Mouse (Mus musculus) liver, embryonic 11.5 days (tissue): ENCODE data around the gene Col15a1. TPM values are rescaled to one million over a fixed set of nuclear protein-coding genes. Genes with fewer than 3 reads are reported as not detected.

Source experiments
- ATAC-seq: fragments of 200-750 bp; cut with Nextera tagmentation; replicated peaks from 2 replicates; pipeline ENCODE4 v1.8.0; 2017; ENCODE audit warnings: moderate number of reproducible peaks, mild to moderate bottlenecking, moderate TSS enrichment, moderate library complexity; ENCODE audit not compliant: low FRiP score
- DNase-seq: peaks from one replicate; pipeline ENCODE4 v3.0.0-alpha.2; 2017; ENCODE audit warnings: low spot score
- H3K27ac ChIP-seq: fragments of 300-500 bp; sonication (generic); 2 replicates; pipeline ENCODE4 v1.5.1; 2014; ENCODE audit warnings: mild to moderate bottlenecking, low read depth, low read length, control low read depth
- H3K27me3 ChIP-seq: fragments of 300-500 bp; sonication (generic); replicated peaks from 2 replicates; pipeline ENCODE4 v1.6.1; 2014; ENCODE audit warnings: low read length, mixed read lengths; ENCODE audit not compliant: control insufficient read depth, insufficient read depth
- H3K36me3 ChIP-seq: fragments of 300-500 bp; sonication (generic); 2 replicates; pipeline ENCODE4 v1.6.1; 2014; ENCODE audit warnings: mild to moderate bottlenecking, low read length, moderate library complexity, mixed read lengths; ENCODE audit not compliant: control insufficient read depth, insufficient read depth
- H3K4me1 ChIP-seq: fragments of 300-500 bp; sonication (generic); replicated peaks from 2 replicates; pipeline ENCODE4 v1.6.1; 2014; ENCODE audit warnings: low read length, mixed read lengths; ENCODE audit not compliant: control insufficient read depth, insufficient read depth
- H3K4me2 ChIP-seq: fragments of 300-500 bp; sonication (generic); 2 replicates; pipeline ENCODE4 v1.6.1; 2014; ENCODE audit warnings: mild to moderate bottlenecking, control low read depth, moderate library complexity
- H3K4me3 ChIP-seq: fragments of 300-500 bp; sonication (generic); 2 replicates; pipeline ENCODE4 v1.5.1; 2014; ENCODE audit warnings: low read depth, low read length, control low read depth
- H3K9ac ChIP-seq: fragments of 300-500 bp; sonication (generic); 2 replicates; pipeline ENCODE4 v1.6.1; 2014; ENCODE audit warnings: low read depth, low read length, control low read depth
- H3K9me3 ChIP-seq: fragments of 300-500 bp; sonication (generic); 2 replicates; pipeline ENCODE4 v1.6.1; 2016; ENCODE audit warnings: low read length, inconsistent platforms, mixed read lengths; ENCODE audit not compliant: control insufficient read depth
- WGBS: fragments of 180-500 bp; shearing (Covaris S2); extraction: QIAGEN DNeasy Blood & Tissue Kit; methylation state at CpG from one replicate; pipeline ENCODE4 v1.1.7; 2014; 5-methylcytosine and 5-hydroxymethylcytosine counted together
- polyA plus RNA-seq: library from polyadenylated mRNA; unstranded; fragments of >200 nt; fragmentation: Nextera tagmentation; extraction: Ambion mirVana; gene quantifications from 2 replicates; pipeline ENCODE4 v1.2.1, GENCODE M21; 2014

Gene Col15a1
- polyA plus RNA-seq, 1 experiment from 2014 or later, result 1.2 TPM

- ATAC-seq, result 0 out of 2 replicates have a peak, but pooled peaks have one; percentile 31
- Histone ChIP-seq H3K4me3 (no peak overlapping the region), H3K4me2 (no peak overlapping the region), H3K36me3 (no peaks in the 10 kb centered on the region), H3K27me3 (no peaks in the 10 kb centered on the region), H3K4me1 (peaks cover 7% of the 10 kb centered on the region), H3K9ac (no peak overlapping the region), H3K27ac (no peak overlapping the region), H3K9me3 (no peaks in the 10 kb centered on the region)
- 39% methylated on average over 1 of the region's 1 CpGs for WGBS
- no peak for DNase-seq
Observed at GRCm38 (mm10) chr4:47324206-47324605, 116.2 kb downstream of the Col15a1 start.

GRCm38 (mm10) chr4:47327782-47328181 lies 119.8 kb downstream of the Col15a1 start:
- H3K27ac ChIP-seq, result no peak overlapping the region
- H3K4me2 ChIP-seq, result no peak overlapping the region
- no peaks in the 10 kb centered on the region for H3K36me3 ChIP-seq
- no peak for ATAC-seq
- DNase-seq, result no peak
- no peaks in the 10 kb centered on the region for H3K27me3 ChIP-seq
- peaks cover 7% of the 10 kb centered on the region; the same call in 1 of the 2 replicates for H3K4me1 ChIP-seq
- WGBS, result 71% methylated on average over 3 of the region's 3 CpGs
- H3K4me3 ChIP-seq, result no peak overlapping the region
- H3K9ac ChIP-seq, result no peak overlapping the region
- no peaks in the 10 kb centered on the region for H3K9me3 ChIP-seq

GRCm38 (mm10) chr4:47329285-47329684 lies 121.3 kb downstream of the Col15a1 start:
- Histone ChIP-seq H3K4me1 (0 out of 2 replicates have a peak, but pooled peaks cover 2% of the 10 kb centered on the region), H3K4me2 (no peak overlapping the region), H3K27me3 (no peaks in the 10 kb centered on the region), H3K9me3 (no peaks in the 10 kb centered on the region), H3K4me3 (no peak overlapping the region), H3K9ac (no peak overlapping the region), H3K36me3 (no peaks in the 10 kb centered on the region), H3K27ac (no peak overlapping the region)
- 28% methylated on average over 1 of the region's 1 CpGs for WGBS
- ATAC-seq (no peak), DNase-seq (no peak)

GRCm38 (mm10) chr4:47330378-47331052 lies 122.6 kb downstream of the Col15a1 start:
- DNase-seq, result no peak
- 86% methylated on average over 13 of the region's 13 CpGs for WGBS
- Histone ChIP-seq H3K4me1 (no peaks in the 10 kb centered on the region), H3K4me2 (no peak overlapping the region), H3K4me3 (no peak overlapping the region), H3K36me3 (no peaks in the 10 kb centered on the region), H3K27me3 (no peaks in the 10 kb centered on the region), H3K9me3 (no peaks in the 10 kb centered on the region), H3K9ac (no peak overlapping the region), H3K27ac (no peak overlapping the region)
- no peak for ATAC-seq

GRCm38 (mm10) chr4:47332812-47333343 lies 124.9 kb downstream of the Col15a1 start:
- Histone ChIP-seq H3K9me3 (no peaks in the 10 kb centered on the region), H3K4me2 (no peak overlapping the region), H3K27me3 (no peaks in the 10 kb centered on the region), H3K27ac (no peak overlapping the region), H3K4me3 (no peak overlapping the region), H3K36me3 (no peaks in the 10 kb centered on the region), H3K9ac (no peak overlapping the region), H3K4me1 (no peaks in the 10 kb centered on the region)
- DNase-seq, result no peak
- ATAC-seq, result no peak
- WGBS, result 81% methylated on average over 6 of the region's 6 CpGs

- Histone ChIP-seq H3K9me3 (no peaks in the 10 kb centered on the region), H3K4me2 (no peak overlapping the region), H3K9ac (no peak overlapping the region), H3K4me1 (no peaks in the 10 kb centered on the region), H3K4me3 (no peak overlapping the region), H3K27me3 (no peaks in the 10 kb centered on the region), H3K27ac (no peak overlapping the region), H3K36me3 (no peaks in the 10 kb centered on the region)
- 90% methylated on average over 3 of the region's 3 CpGs for WGBS
- ATAC-seq (no peak), DNase-seq (no peak)
Observed at GRCm38 (mm10) chr4:47333541-47333940, 125.6 kb downstream of the Col15a1 start.

- DNase-seq (no peak), ATAC-seq (no peak)
- Histone ChIP-seq H3K27me3 (no peaks in the 10 kb centered on the region), H3K9ac (no peak overlapping the region), H3K4me2 (no peak overlapping the region), H3K9me3 (no peaks in the 10 kb centered on the region), H3K4me1 (no peaks in the 10 kb centered on the region), H3K4me3 (no peak overlapping the region), H3K27ac (no peak overlapping the region), H3K36me3 (no peaks in the 10 kb centered on the region)
- WGBS, result 78% methylated on average over 3 of the region's 3 CpGs
Observed at GRCm38 (mm10) chr4:47336941-47337600, 129.1 kb downstream of the Col15a1 start.

GRCm38 (mm10) chr4:47342632-47343031 lies 134.7 kb downstream of the Col15a1 start:
- H3K4me1 ChIP-seq, result no peaks in the 10 kb centered on the region
- H3K27ac ChIP-seq, result no peak overlapping the region
- no peak for DNase-seq
- H3K9ac ChIP-seq, result no peak overlapping the region
- whole genome bisulfite sequencing, result 46% methylated on average over 8 of the region's 8 CpGs
- no peak overlapping the region for H3K4me3 ChIP-seq
- no peaks in the 10 kb centered on the region for H3K9me3 ChIP-seq
- no peak overlapping the region for H3K4me2 ChIP-seq
- no peaks in the 10 kb centered on the region for H3K36me3 ChIP-seq
- ATAC-seq, result no peak
- H3K27me3 ChIP-seq, result no peaks in the 10 kb centered on the region
